Comparison of ENCODE assay signal across 9 mouse cellular contexts in the genomic region with DNA sequence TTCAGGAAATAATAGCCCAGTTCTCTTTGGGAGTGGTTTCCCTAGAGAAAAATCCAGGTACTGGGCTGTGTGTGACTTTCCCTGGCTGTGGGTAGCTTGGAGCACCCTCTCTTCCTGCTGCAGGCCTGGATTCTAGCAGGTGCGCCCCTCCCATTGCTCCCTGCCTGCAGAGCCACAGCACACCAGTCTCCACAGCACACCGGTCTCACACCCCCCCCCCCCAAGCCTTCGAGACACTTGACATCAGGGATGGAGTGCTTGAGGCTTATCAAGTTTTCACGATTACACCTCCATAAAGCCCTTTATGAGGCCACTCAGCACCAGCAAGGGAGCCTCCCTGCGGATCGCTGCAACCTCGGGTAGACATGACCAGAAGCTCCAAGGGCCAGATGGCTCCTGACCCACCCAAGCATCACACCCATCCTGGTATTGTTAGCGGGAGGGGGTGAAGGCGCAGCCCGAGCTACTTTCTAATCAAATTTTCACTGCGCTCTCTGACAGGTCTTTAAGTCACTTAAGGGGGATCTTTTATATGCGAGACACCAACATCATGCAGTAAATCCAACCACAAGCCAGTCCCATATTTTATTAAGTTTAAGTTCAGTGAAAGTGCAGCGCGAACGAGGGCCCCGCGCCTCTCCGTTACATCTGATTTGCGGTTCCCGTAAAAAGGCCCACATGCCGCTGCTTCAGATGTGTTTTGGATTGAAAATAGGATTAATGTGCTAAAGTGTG.
DNase-seq lines count a peak whose midpoint lies in the region; ATAC-seq lines count a peak whose summit lies in the region.
"Had no signal": no experiment of that assay in that cellular context is flagged by ENCODE, and none has a peak within 500 bp of the region (broad histone marks: within the 10 kb centered on the region; RNA-seq: fewer than 3 reads in every experiment).

No protein-coding gene starts in this region.

- 43% methylated on average over 21 of the region's 21 CpGs for WGBS in heart, embryonic 16.5 days
- 30% methylated on average over 19 of the region's 21 CpGs for WGBS in embryonic facial prominence, embryonic 14.5 days
- 41% methylated on average over 21 of the region's 21 CpGs for WGBS in hindbrain, embryonic 14.5 days
- WGBS in midbrain, embryonic 16.5 days, result 25% methylated on average over 20 of the region's 21 CpGs

- ATAC-seq in heart, embryonic 16.5 days (replicated peaks; ENCODE audit: extremely low read depth, insufficient read depth, low FRiP score), result no peak
- no peak; the same call in 1 of the 2 replicates for ATAC-seq in embryonic facial prominence, embryonic 14.5 days (ENCODE audit: low read depth)
- 0 out of 2 replicates have a peak, but pooled peaks have one; percentile 41 for ATAC-seq in hindbrain, embryonic 14.5 days (ENCODE audit: low FRiP score)
- ATAC-seq in midbrain, embryonic 16.5 days, result no peak
- no peak for ATAC-seq in cerebellum, adult (ENCODE audit: insufficient number of reproducible peaks, low FRiP score, low TSS enrichment)

- intact Hi-C loops in heart, postnatal 36 days (cut with DNase I), result no loop called here

- H3K9ac ChIP-seq in heart, embryonic 16.5 days (ENCODE audit: low read length), result no peak overlapping the region
- peak overlapping the region; percentile 36; the same call in 1 of the 2 replicates for H3K9ac ChIP-seq in embryonic facial prominence, embryonic 14.5 days (ENCODE audit: low read depth, low read length)
- no peak overlapping the region; the same call in 1 of the 2 replicates for H3K9ac ChIP-seq in hindbrain, embryonic 14.5 days
- no peak overlapping the region for H3K9ac ChIP-seq in midbrain, embryonic 16.5 days (ENCODE audit: low read depth, low read length)

- H3K36me3 ChIP-seq in heart, embryonic 16.5 days (ENCODE audit: control insufficient read depth, insufficient read depth), result no peaks in the 10 kb centered on the region
- H3K36me3 ChIP-seq in embryonic facial prominence, embryonic 14.5 days (ENCODE audit: control insufficient read depth, insufficient read depth, low read length), result no peaks in the 10 kb centered on the region
- H3K36me3 ChIP-seq in hindbrain, embryonic 14.5 days (replicated peaks; ENCODE audit: control insufficient read depth, insufficient read depth), result no peaks in the 10 kb centered on the region
- H3K36me3 ChIP-seq in midbrain, embryonic 16.5 days (ENCODE audit: control insufficient read depth, insufficient read depth, low read length), result no peaks in the 10 kb centered on the region

- no peak overlapping the region for H3K27ac ChIP-seq in heart, embryonic 16.5 days (ENCODE audit: low read length)
- no peak overlapping the region; the same call in 1 of the 2 replicates for H3K27ac ChIP-seq in embryonic facial prominence, embryonic 14.5 days (replicated peaks; ENCODE audit: low read depth, low read length)
- no peak overlapping the region for H3K27ac ChIP-seq in hindbrain, embryonic 14.5 days
- H3K27ac ChIP-seq in midbrain, embryonic 16.5 days (ENCODE audit: low read length), result no peak overlapping the region; the same call in 1 of the 2 replicates
- H3K27ac ChIP-seq: left cerebral cortex, adult 2 months had no signal

- 0 out of 2 replicates have a peak, but pooled peaks cover 4% of the 10 kb centered on the region for H3K4me1 ChIP-seq in heart, embryonic 16.5 days (ENCODE audit: control insufficient read depth, insufficient read depth, low read length)
- peaks cover 19% of the 10 kb centered on the region for H3K4me1 ChIP-seq in embryonic facial prominence, embryonic 14.5 days (ENCODE audit: control insufficient read depth, insufficient read depth, low read length)
- no peaks in the 10 kb centered on the region; the same call in 1 of the 2 replicates for H3K4me1 ChIP-seq in hindbrain, embryonic 14.5 days (replicated peaks; ENCODE audit: control insufficient read depth, insufficient read depth, low read length)
- peaks cover 13% of the 10 kb centered on the region for H3K4me1 ChIP-seq in midbrain, embryonic 16.5 days (ENCODE audit: control insufficient read depth, insufficient read depth, low read length)

- no peaks in the 10 kb centered on the region for H3K9me3 ChIP-seq in heart, embryonic 16.5 days (replicated peaks; ENCODE audit: control insufficient read depth, low read length)
- no peaks in the 10 kb centered on the region for H3K9me3 ChIP-seq in embryonic facial prominence, embryonic 14.5 days (ENCODE audit: control insufficient read depth, low read length)
- H3K9me3 ChIP-seq in hindbrain, embryonic 14.5 days (ENCODE audit: control insufficient read depth, low read length), result no peaks in the 10 kb centered on the region
- H3K9me3 ChIP-seq in midbrain, embryonic 16.5 days (replicated peaks; ENCODE audit: control insufficient read depth, low read length, poor library complexity, severe bottlenecking), result no peaks in the 10 kb centered on the region

- H3K27me3 ChIP-seq in heart, embryonic 16.5 days (ENCODE audit: control insufficient read depth, insufficient read depth, low read length), result no peaks in the 10 kb centered on the region; the same call in 1 of the 2 replicates
- no peaks in the 10 kb centered on the region; the same call in 1 of the 2 replicates for H3K27me3 ChIP-seq in embryonic facial prominence, embryonic 14.5 days (replicated peaks; ENCODE audit: control insufficient read depth, insufficient read depth, low read length)
- no peaks in the 10 kb centered on the region for H3K27me3 ChIP-seq in hindbrain, embryonic 14.5 days (ENCODE audit: control insufficient read depth, insufficient read depth, low read length)
- H3K27me3 ChIP-seq in midbrain, embryonic 16.5 days (ENCODE audit: control insufficient read depth, insufficient read depth, low read depth, low read length), result no peaks in the 10 kb centered on the region

- DNase-seq in heart, postnatal 36 days, result no peak
- no peak for DNase-seq in embryonic facial prominence, embryonic 14.5 days (ENCODE audit: low spot score)
- no peak for DNase-seq in hindbrain, embryonic 14.5 days (ENCODE audit: low spot score)
- DNase-seq in thymus, postnatal 14 days, result no peak
- DNase-seq in ovary, postnatal 36 days (ENCODE audit: low spot score), result no peak

- peak overlapping the region; percentile 23; the same call in 1 of the 2 replicates for H3K4me2 ChIP-seq in heart, embryonic 16.5 days (ENCODE audit: low read depth, low read length)
- H3K4me2 ChIP-seq in embryonic facial prominence, embryonic 14.5 days (ENCODE audit: low read depth, low read length), result peak overlapping the region; percentile 39
- peak overlapping the region; percentile 30 for H3K4me2 ChIP-seq in hindbrain, embryonic 14.5 days (replicated peaks)
- peak overlapping the region; percentile 37 for H3K4me2 ChIP-seq in midbrain, embryonic 16.5 days (ENCODE audit: low read length)

- H3K4me3 ChIP-seq in heart, embryonic 16.5 days (ENCODE audit: low read length), result no peak overlapping the region
- peak overlapping the region; percentile 4; the same call in 1 of the 2 replicates for H3K4me3 ChIP-seq in embryonic facial prominence, embryonic 14.5 days (ENCODE audit: low read depth, low read length)
- no peak overlapping the region for H3K4me3 ChIP-seq in hindbrain, embryonic 14.5 days (replicated peaks; ENCODE audit: low read length)
- H3K4me3 ChIP-seq in midbrain, embryonic 16.5 days (ENCODE audit: low read depth, low read length), result no peak overlapping the region
- H3K4me3 ChIP-seq: left cerebral cortex, adult 2 months had no signal
